Mouse (Mus musculus): ENCODE measurements around the gene Atp6v0e2. TPM values are rescaled to one million over a fixed set of nuclear protein-coding genes. Genes with fewer than 3 reads are reported as not detected.
"Not testable (repeated sequence)": the region's sequence is repeated elsewhere in the genome, so short reads cannot be mapped to it uniquely, and the experiment has no call there.

Gene Atp6v0e2
- total and polyA plus RNA-seq, 3 experiments, result not detected

- TF ChIP-seq IRF4 (IDR thresholded peaks at IDR 0.05; ENCODE audit: low read depth, low read length) (no peak), KAT2A (IDR thresholded peaks at IDR 0.05; ENCODE audit: insufficient replicate concordance, low read length) (no peak), USF1 (IDR thresholded peaks at IDR 0.05; ENCODE audit: low read depth, low read length) (no peak), CHD2 (IDR thresholded peaks at IDR 0.05; ENCODE audit: low read length) (no peak), MYC (IDR thresholded peaks at IDR 0.05; ENCODE audit: low read depth, low read length) (no peak), MAFK (IDR thresholded peaks at IDR 0.05; ENCODE audit: insufficient replicate concordance, low read length) (no peak), MXI1 (IDR thresholded peaks at IDR 0.05; ENCODE audit: low read depth, low read length) (no peak), ETS1 (conservative IDR thresholded peaks at IDR 0.05; ENCODE audit: low read depth, low read length) (no peak)
These were observed 25.6 kb upstream of the Atp6v0e2 start for GRCm38 (mm10) chr6:48511861-48512260.

DNA sequence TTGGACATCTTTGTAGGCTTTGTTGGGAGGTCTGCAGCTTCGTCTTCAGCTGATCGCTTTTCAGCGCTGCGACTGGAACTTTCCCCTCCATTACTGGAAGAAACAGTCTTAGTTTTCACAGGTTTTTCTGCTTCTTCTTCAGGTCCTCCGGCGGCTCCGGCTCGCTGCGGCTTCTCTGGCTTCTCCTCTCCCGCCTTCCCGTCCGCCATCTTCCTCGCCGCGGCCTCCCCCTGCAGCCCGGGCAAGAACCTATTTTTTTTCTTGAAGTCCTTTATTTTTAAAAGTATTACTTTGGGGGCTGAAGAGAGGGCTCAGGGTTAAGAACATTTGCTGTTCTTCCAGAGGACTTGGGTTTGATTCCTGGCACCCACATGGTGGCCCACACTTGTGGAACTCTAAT lies 12.5 kb upstream of the Atp6v0e2 start:
- H3K4me1 ChIP-seq (ENCODE audit: control insufficient read depth in 1 of 2, insufficient read depth in 2 of 2); H3K79me2 ChIP-seq (replicated peaks; ENCODE audit: control insufficient read depth, extremely low read depth, insufficient read depth, poor library complexity, severe bottlenecking); H3K4me3 ChIP-seq (replicated peaks in 1 of 3; ENCODE audit: low read depth in 2 of 3, low read length in 2 of 3, poor library complexity in 1 of 3); DNase-seq (ENCODE audit: extremely low read depth); H3K9ac ChIP-seq (ENCODE audit: insufficient read depth, low read depth); H3K9me3 ChIP-seq (replicated peaks; ENCODE audit: low read length); dilution Hi-C loops (cut with MboI; ENCODE audit: extremely low pct_ligation_motif_present, extremely low pct_unique_long_range_greater_than_20kb, low sequenced_read_pairs); H3K4me2 ChIP-seq (ENCODE audit: insufficient read depth, low read depth, poor library complexity, severe bottlenecking); H3K27me3 ChIP-seq (replicated peaks); H3K27ac ChIP-seq (ENCODE audit: insufficient read depth, low read depth): not testable (repeated sequence)
- peaks cover 15 to 62% of the 10 kb centered on the region in 2 experiments for H3K36me3 ChIP-seq (replicated peaks in 1 of 2; ENCODE audit: control insufficient read depth in 1 of 2, insufficient read depth in 1 of 2, low read length in 1 of 2)
- in situ Hi-C loops (cut with MboI; ENCODE audit: low pct_ligation_motif_present, low pct_unique_long_range_greater_than_20kb, low sequenced_read_pairs), result loop anchor here (25.0 kb wide), 1 partner anchor 338 kb away; no protein-coding TSS in a partner anchor

More at GRCm38 (mm10) chr6:48511861-48512260, 25.6 kb upstream of the Atp6v0e2 start:
- Histone ChIP-seq H3K4me3 (replicated peaks in 1 of 3; ENCODE audit: low read depth in 2 of 3, low read length in 2 of 3, poor library complexity in 1 of 3) (no peak overlapping the region), H3K9ac (ENCODE audit: insufficient read depth, low read depth) (no peak overlapping the region), H3K27me3 (replicated peaks) (no peaks in the 10 kb centered on the region), H3K4me2 (ENCODE audit: insufficient read depth, low read depth, poor library complexity, severe bottlenecking) (no peak overlapping the region), H3K36me3 (replicated peaks in 1 of 2; ENCODE audit: control insufficient read depth in 1 of 2, insufficient read depth in 1 of 2, low read length in 1 of 2) (peaks cover 21 to 88% of the 10 kb centered on the region in 2 experiments), H3K79me2 (replicated peaks; ENCODE audit: control insufficient read depth, extremely low read depth, insufficient read depth, poor library complexity, severe bottlenecking) (no peaks in the 10 kb centered on the region), H3K4me1 (ENCODE audit: control insufficient read depth in 1 of 2, insufficient read depth in 2 of 2) (peaks cover 4 to 28% of the 10 kb centered on the region in 2 experiments), H3K27ac (ENCODE audit: insufficient read depth, low read depth) (no peak overlapping the region), H3K9me3 (replicated peaks; ENCODE audit: low read length) (no peaks in the 10 kb centered on the region)
- no peak for DNase-seq (ENCODE audit: extremely low read depth)
- dilution Hi-C loops (cut with MboI; ENCODE audit: extremely low pct_ligation_motif_present, extremely low pct_unique_long_range_greater_than_20kb, low sequenced_read_pairs), result no loop called here
- in situ Hi-C loops (cut with MboI; ENCODE audit: low pct_ligation_motif_present, low pct_unique_long_range_greater_than_20kb, low sequenced_read_pairs), result no loop called here

GRCm38 (mm10) chr6:48527901-48528300 lies 9.5 kb upstream of the Atp6v0e2 start:
- Histone ChIP-seq H3K27me3 (replicated peaks) (no peaks in the 10 kb centered on the region), H3K36me3 (replicated peaks in 1 of 2; ENCODE audit: control insufficient read depth in 1 of 2, insufficient read depth in 1 of 2, low read length in 1 of 2) (peaks cover 19 to 77% of the 10 kb centered on the region in 2 experiments), H3K4me2 (ENCODE audit: insufficient read depth, low read depth, poor library complexity, severe bottlenecking) (no peak overlapping the region), H3K27ac (ENCODE audit: insufficient read depth, low read depth) (no peak overlapping the region), H3K4me3 (replicated peaks in 1 of 3; ENCODE audit: low read depth in 2 of 3, low read length in 2 of 3, poor library complexity in 1 of 3) (no peak overlapping the region), H3K79me2 (replicated peaks; ENCODE audit: control insufficient read depth, extremely low read depth, insufficient read depth, poor library complexity, severe bottlenecking) (no peaks in the 10 kb centered on the region), H3K9me3 (replicated peaks; ENCODE audit: low read length) (no peaks in the 10 kb centered on the region), H3K9ac (ENCODE audit: insufficient read depth, low read depth) (no peak overlapping the region), H3K4me1 (ENCODE audit: control insufficient read depth in 1 of 2, insufficient read depth in 2 of 2) (no peaks in the 10 kb centered on the region)
- in situ Hi-C loops (cut with MboI; ENCODE audit: low pct_ligation_motif_present, low pct_unique_long_range_greater_than_20kb, low sequenced_read_pairs) (loop anchor here (25.0 kb wide), 1 partner anchor 341 kb away; no protein-coding TSS in a partner anchor), dilution Hi-C loops (cut with MboI; ENCODE audit: extremely low pct_ligation_motif_present, extremely low pct_unique_long_range_greater_than_20kb, low sequenced_read_pairs) (no loop called here)
- DNase-seq (ENCODE audit: extremely low read depth), result no peak
- no peak for TF ChIP-seq ZNF384 (IDR thresholded peaks at IDR 0.05; ENCODE audit: low read depth, low read length)
- no peak for TF ChIP-seq RAD21 (IDR thresholded peaks at IDR 0.05; ENCODE audit: low read depth, low read length)
- no peak for TF ChIP-seq CHD2 (IDR thresholded peaks at IDR 0.05; ENCODE audit: low read length)
- TF ChIP-seq NELFE (IDR thresholded peaks at IDR 0.05; ENCODE audit: low read depth, low read length), result no peak
- no peak for TF ChIP-seq SMC3 (IDR thresholded peaks at IDR 0.05; ENCODE audit: low read depth, low read length)
- TF ChIP-seq E2F4 (IDR thresholded peaks at IDR 0.05; ENCODE audit: insufficient replicate concordance, low read depth, low read length), result no peak

Data from CH12.LX (cell line).